Mouse (Mus musculus): ENCODE measurements around the gene Tmem51.

- TF ChIP-seq CTCF (IDR thresholded peaks at IDR 0.05; ENCODE audit: low read depth, low read length) = no peak
- no peak for TF ChIP-seq POLR2A (IDR thresholded peaks at IDR 0.05; ENCODE audit: borderline replicate concordance, low read depth, low read length)
These were observed 28.5 kb downstream of the Tmem51 start for GRCm38 (mm10) chr4:142055600-142055999.

All from bone marrow macrophage, adult 2 months (primary cell).